Mouse (Mus musculus) gastrocnemius, postnatal 36 days (tissue): ENCODE data around the gene Rassf4. TPM values are rescaled to one million over a fixed set of nuclear protein-coding genes. Genes with fewer than 3 reads are reported as not detected.

ENCODE experiments used
- microRNA-seq, 2 experiments: library from miRNA; unstranded; fragments of <30 nt; microRNA quantifications; one replicate each; pipeline ENCODE4 v1.2.0; 2021
- total RNA-seq, 2 experiments: library from RNA; stranded (reverse); gene quantifications; 2 replicates each; pipeline ENCODE4 v1.2.3; 2021

Rassf4 gene
- total RNA-seq, 2 experiments from 2014 or later: 1.6 to 2.0 TPM

Small RNA genes lying within 50 kb of the gene (microRNA-seq; reads per million reads assigned to microRNA genes)
- gene Mir7043: 0 to 0.72 reads per million in 2 experiments

Other genes with a start within 250 kb of the Rassf4 start
- gene Alox5, start 212.8 kb downstream of the Rassf4 start, total RNA-seq: under 1 TPM; 0.64 to 0.66 TPM
- gene Olfr211, start 184.9 kb downstream of the Rassf4 start, total RNA-seq: not detected
- not detected for gene Olfr212, start 167.4 kb downstream of the Rassf4 start, total RNA-seq
- gene Olfr213, start 135.5 kb downstream of the Rassf4 start, total RNA-seq: not detected
- 1 to 10 TPM in 1 of 2 experiments, under 1 TPM in 1; 0.79 to 1.3 TPM for gene Gm5580, start 122.8 kb downstream of the Rassf4 start, total RNA-seq
- not detected for gene Olfr214, start 119.7 kb downstream of the Rassf4 start, total RNA-seq
- not detected for gene Olfr215, start 89.8 kb downstream of the Rassf4 start, total RNA-seq
- gene Zfp422, start 45.0 kb downstream of the Rassf4 start, total RNA-seq: 1 to 10 TPM; 6.2 to 7.1 TPM
- gene Depp1, start 23.3 kb downstream of the Rassf4 start, total RNA-seq: 10 to 100 TPM; 10.2 to 13.3 TPM
- gene Tmem72, start 43.0 kb upstream of the Rassf4 start, total RNA-seq: under 1 TPM; 0.02 to 0.03 TPM